Mouse (Mus musculus) intestine, embryonic 15.5 days (tissue): ENCODE measurements around the gene Cdh13. TPM values are rescaled to one million over a fixed set of nuclear protein-coding genes. Genes with fewer than 3 reads are reported as not detected.
A peak's percentile ranks its signal among the peaks of the same experiment; 100 is the strongest.

ENCODE experiments used
- ATAC-seq: fragments of 200-750 bp; cut with Nextera tagmentation; 2 replicates; pipeline ENCODE4 v1.8.0; 2017; ENCODE audit warnings: moderate TSS enrichment, moderate library complexity
- H3K27ac ChIP-seq: fragments of 300-500 bp; sonication (generic); 2 replicates; pipeline ENCODE4 v1.5.1; 2015; ENCODE audit warnings: mild to moderate bottlenecking, inconsistent platforms
- H3K27me3 ChIP-seq: fragments of 300-500 bp; sonication (generic); replicated peaks from 2 replicates; pipeline ENCODE4 v1.6.1; 2015; ENCODE audit warnings: inconsistent platforms
- H3K36me3 ChIP-seq: fragments of 300-500 bp; sonication (generic); 2 replicates; pipeline ENCODE4 v1.6.1; 2015; ENCODE audit warnings: inconsistent platforms
- H3K4me1 ChIP-seq: fragments of 300-500 bp; sonication (generic); replicated peaks from 2 replicates; pipeline ENCODE4 v1.6.1; 2015; ENCODE audit warnings: inconsistent platforms
- H3K4me2 ChIP-seq: fragments of 300-500 bp; sonication (generic); replicated peaks from 2 replicates; pipeline ENCODE4 v1.6.1; 2015; ENCODE audit warnings: mild to moderate bottlenecking, inconsistent platforms
- H3K4me3 ChIP-seq: fragments of 300-500 bp; sonication (generic); replicated peaks from 2 replicates; pipeline ENCODE4 v1.5.1; 2015; ENCODE audit warnings: inconsistent platforms
- H3K9ac ChIP-seq: fragments of 300-500 bp; sonication (generic); 2 replicates; pipeline ENCODE4 v1.6.1; 2015; ENCODE audit warnings: inconsistent platforms
- H3K9me3 ChIP-seq: fragments of 300-500 bp; sonication (generic); 2 replicates; pipeline ENCODE4 v1.6.1; 2016; ENCODE audit warnings: inconsistent platforms
- WGBS: fragments of 180-500 bp; shearing (Covaris S2); methylation state at CpG from one replicate; pipeline ENCODE4 v1.1.7; 2015; 5-methylcytosine and 5-hydroxymethylcytosine counted together
- polyA plus RNA-seq: library from polyadenylated mRNA; unstranded; fragments of >200 nt; fragmentation: Nextera tagmentation; extraction: Ambion mirVana; gene quantifications from 2 replicates; pipeline ENCODE4 v1.2.1, GENCODE M21; 2015

Cdh13 gene
- polyA plus RNA-seq, 1 experiment from 2014 or later = 6.5 TPM

DNA sequence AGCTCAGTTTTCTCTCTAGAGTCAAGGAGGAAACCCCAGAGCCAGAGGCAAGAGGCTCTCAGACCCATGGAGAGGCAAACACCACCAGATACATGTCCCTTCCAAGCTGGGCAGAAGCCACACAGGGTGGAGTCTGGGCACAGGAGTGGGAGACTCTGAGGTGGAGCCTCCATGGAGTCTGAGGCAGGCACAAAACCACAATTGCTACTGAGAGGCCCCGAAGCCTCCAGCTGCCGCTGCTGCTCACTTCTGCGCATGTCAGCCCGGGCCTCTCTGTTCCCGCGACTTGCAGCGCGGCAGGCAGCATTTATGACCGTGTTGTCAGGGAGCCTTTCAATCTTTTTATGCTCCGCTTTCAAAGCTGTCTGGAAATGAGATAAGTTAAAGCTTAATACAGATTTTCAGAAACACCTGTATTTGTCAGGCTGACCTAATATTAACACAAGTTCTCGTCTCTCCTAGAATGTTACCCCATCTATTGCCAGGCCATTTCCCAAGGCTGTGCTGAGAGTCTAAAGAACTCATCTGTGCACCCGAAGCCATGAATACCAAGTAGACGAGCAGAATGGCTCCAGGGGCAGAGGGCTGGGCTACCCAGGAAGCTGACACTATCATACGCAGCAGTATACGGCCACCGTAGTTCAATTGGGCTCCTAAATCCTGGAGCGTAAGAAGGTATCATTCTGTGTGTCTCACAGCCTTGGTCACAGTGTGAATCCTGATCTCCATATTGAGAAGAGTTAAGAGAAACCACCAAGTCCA lies 30.1 kb downstream of the Cdh13 start:
- no peaks in the 10 kb centered on the region for H3K4me1 ChIP-seq
- no peaks in the 10 kb centered on the region for H3K9me3 ChIP-seq
- H3K4me2 ChIP-seq = peak overlapping the region; percentile 19; the same call in 1 of the 2 replicates
- 53% methylated on average over 17 of the region's 17 CpGs for WGBS
- no peaks in the 10 kb centered on the region for H3K27me3 ChIP-seq
- no peak overlapping the region for H3K9ac ChIP-seq
- ATAC-seq = peak; percentile 55
- no peak overlapping the region for H3K27ac ChIP-seq
- no peak overlapping the region for H3K4me3 ChIP-seq
- H3K36me3 ChIP-seq = no peaks in the 10 kb centered on the region

DNA sequence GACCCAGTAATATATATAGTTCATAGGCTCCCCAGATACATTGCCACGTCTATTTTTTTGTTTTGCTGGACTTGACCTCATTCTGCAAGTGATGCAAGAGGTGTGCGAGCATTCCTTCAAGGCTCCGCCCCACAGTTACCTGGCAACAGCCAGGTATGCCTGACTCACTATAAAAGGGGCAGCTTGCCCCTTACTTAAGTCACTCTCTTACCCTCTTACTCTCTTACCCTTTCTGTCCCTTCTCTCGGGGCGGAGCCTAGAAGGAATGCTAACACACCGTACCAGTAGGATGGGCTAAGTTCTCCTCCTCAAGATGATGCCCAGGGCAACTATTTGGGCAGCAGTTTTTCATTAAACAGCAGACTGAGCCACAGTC lies 30.6 kb downstream of the Cdh13 start:
- Histone ChIP-seq H3K27me3 (no peaks in the 10 kb centered on the region), H3K4me1 (no peaks in the 10 kb centered on the region), H3K4me3 (no peak overlapping the region), H3K9ac (no peak overlapping the region), H3K9me3 (no peaks in the 10 kb centered on the region), H3K4me2 (0 out of 2 replicates have a peak overlapping the region, but pooled peaks have one; percentile 19), H3K27ac (no peak overlapping the region), H3K36me3 (no peaks in the 10 kb centered on the region)
- 68% methylated on average over 6 of the region's 6 CpGs for WGBS
- ATAC-seq = peak; percentile 41; the same call in 1 of the 2 replicates

- Histone ChIP-seq H3K36me3 (no peaks in the 10 kb centered on the region), H3K9ac (no peak overlapping the region), H3K9me3 (no peaks in the 10 kb centered on the region), H3K4me2 (no peak overlapping the region), H3K4me3 (no peak overlapping the region), H3K27me3 (no peaks in the 10 kb centered on the region), H3K4me1 (no peaks in the 10 kb centered on the region), H3K27ac (no peak overlapping the region)
- no peak for ATAC-seq
- 90% methylated on average over 7 of the region's 7 CpGs for WGBS
These were observed 31.4 kb downstream of the Cdh13 start for GRCm38 (mm10) chr8:118314932-118315331.

GRCm38 (mm10) chr8:118316440-118316839 lies 32.9 kb downstream of the Cdh13 start:
- 61% methylated on average over 12 of the region's 12 CpGs for WGBS
- Histone ChIP-seq H3K9ac (no peak overlapping the region), H3K27me3 (no peaks in the 10 kb centered on the region), H3K4me2 (no peak overlapping the region), H3K4me1 (no peaks in the 10 kb centered on the region), H3K36me3 (no peaks in the 10 kb centered on the region), H3K4me3 (no peak overlapping the region), H3K9me3 (no peaks in the 10 kb centered on the region), H3K27ac (no peak overlapping the region)
- ATAC-seq = no peak

DNA sequence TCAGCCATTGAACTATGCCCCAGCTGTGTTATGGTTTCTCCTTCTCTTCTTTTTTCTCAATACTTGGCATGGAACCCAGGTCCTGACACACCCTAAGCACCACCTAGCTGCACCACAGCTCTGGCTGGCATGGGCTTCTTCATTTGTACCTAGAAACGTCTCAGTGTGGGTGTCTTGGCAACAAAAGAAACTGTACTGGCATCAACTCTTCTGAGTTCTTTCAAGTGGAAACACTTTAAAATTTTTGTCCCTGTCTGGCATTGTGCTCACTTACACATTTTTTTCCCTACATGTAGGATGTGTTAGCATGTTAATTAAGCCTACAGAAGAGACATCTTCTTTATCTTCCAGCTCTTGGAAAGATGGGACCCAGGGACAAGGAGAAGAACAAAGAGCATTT lies 37.0 kb downstream of the Cdh13 start:
- H3K4me3 ChIP-seq = no peak overlapping the region
- no peaks in the 10 kb centered on the region for H3K36me3 ChIP-seq
- no peaks in the 10 kb centered on the region for H3K9me3 ChIP-seq
- H3K4me1 ChIP-seq = no peaks in the 10 kb centered on the region
- H3K9ac ChIP-seq = no peak overlapping the region
- H3K27ac ChIP-seq = no peak overlapping the region
- H3K4me2 ChIP-seq = no peak overlapping the region
- 69% methylated on average over 1 of the region's 1 CpGs for WGBS
- H3K27me3 ChIP-seq = no peaks in the 10 kb centered on the region
- no peak for ATAC-seq

DNA sequence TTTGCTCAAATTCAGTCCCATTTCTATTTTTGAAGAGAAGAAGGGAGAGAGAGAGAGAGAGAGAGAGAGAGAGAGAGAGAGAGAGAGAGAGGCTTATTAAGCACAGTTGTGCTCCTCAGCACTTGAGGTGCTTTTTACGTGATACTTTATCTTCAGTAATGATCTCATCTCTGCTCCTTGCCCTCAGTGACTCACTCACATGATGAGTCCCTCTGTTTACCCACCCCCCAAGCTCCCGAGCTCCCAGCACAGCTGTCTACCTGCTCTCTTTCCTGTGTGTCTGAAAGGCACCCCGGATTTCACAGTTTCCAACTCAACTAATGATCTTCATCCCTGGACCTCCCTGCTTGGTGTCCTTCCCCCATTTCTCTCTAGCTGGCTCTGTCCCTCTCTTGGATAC lies 39.9 kb downstream of the Cdh13 start:
- Histone ChIP-seq H3K27ac (no peak overlapping the region), H3K9me3 (no peaks in the 10 kb centered on the region), H3K27me3 (no peaks in the 10 kb centered on the region), H3K4me2 (no peak overlapping the region), H3K9ac (no peak overlapping the region), H3K4me3 (no peak overlapping the region), H3K4me1 (no peaks in the 10 kb centered on the region), H3K36me3 (no peaks in the 10 kb centered on the region)
- peak; percentile 84 for ATAC-seq
- 34% methylated on average over 3 of the region's 3 CpGs for WGBS

DNA sequence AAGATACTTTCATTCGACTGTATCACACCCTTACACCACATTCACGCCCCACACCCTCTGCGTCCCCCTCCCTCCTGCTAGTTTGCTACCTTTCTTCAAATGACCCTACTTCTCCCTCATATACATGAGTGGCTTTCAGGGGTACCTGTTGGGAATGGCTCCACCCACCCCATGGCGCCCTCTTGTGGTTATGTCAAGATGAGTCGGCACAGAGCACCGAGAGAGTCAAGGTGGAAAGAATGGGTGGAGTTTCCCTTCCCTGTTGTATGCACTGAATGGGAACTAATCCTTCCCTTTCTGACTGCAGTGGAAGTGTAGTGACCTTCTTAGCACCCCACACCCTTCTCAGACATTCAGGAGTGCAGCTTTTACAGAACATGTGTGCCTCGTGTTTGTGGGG lies 51.4 kb downstream of the Cdh13 start:
- no peak overlapping the region for H3K27ac ChIP-seq
- H3K4me1 ChIP-seq = no peaks in the 10 kb centered on the region
- ATAC-seq = no peak
- 76% methylated on average over 7 of the region's 7 CpGs for WGBS
- H3K9ac ChIP-seq = no peak overlapping the region
- no peak overlapping the region for H3K4me2 ChIP-seq
- no peaks in the 10 kb centered on the region for H3K27me3 ChIP-seq
- no peaks in the 10 kb centered on the region for H3K9me3 ChIP-seq
- H3K36me3 ChIP-seq = no peaks in the 10 kb centered on the region
- H3K4me3 ChIP-seq = no peak overlapping the region

DNA sequence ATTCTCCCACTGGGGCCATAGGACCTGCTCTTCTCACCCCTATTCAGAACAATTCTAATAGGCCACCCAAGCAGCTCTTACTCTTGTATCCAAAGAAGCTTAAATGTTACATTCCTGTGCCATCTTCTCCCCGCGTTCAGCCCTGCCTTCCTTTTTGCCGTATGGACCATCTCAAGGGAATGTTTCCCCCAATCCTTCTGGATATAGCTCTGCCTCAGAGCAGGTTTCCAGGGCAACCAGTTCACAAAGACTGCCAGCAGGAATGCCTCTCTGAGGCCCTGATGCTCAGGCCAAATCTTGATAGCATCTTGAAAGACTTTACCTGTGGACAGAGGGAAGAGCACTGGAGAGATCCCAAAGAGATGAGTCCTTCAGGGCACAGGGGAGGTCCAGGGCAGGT lies 56.2 kb downstream of the Cdh13 start:
- Histone ChIP-seq H3K27me3 (no peaks in the 10 kb centered on the region), H3K4me1 (no peaks in the 10 kb centered on the region), H3K9me3 (no peaks in the 10 kb centered on the region), H3K27ac (no peak overlapping the region), H3K9ac (no peak overlapping the region), H3K4me2 (no peak overlapping the region), H3K4me3 (no peak overlapping the region), H3K36me3 (no peaks in the 10 kb centered on the region)
- no peak for ATAC-seq
- 70% methylated on average over 3 of the region's 3 CpGs for WGBS

DNA sequence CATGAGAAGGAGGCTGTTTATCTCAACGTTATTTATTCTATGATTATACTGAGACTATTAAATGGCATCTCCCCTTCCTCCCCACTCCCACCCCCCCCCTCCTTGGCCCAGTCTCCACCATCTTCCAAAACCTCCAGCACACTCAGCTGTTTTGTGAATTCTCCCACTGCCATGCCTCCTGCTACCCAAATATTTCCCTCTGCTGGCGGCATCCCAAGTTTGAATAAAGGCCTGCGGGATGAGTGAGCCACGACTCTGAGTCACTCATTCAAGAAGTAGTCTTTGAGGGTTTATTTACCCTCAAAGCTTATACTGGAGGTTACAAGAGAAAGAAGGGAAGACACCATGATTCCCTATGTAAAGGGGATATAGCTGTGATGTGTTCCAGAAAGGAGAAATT lies 59.7 kb downstream of the Cdh13 start:
- Histone ChIP-seq H3K4me2 (no peak overlapping the region), H3K4me1 (no peaks in the 10 kb centered on the region), H3K27me3 (no peaks in the 10 kb centered on the region), H3K4me3 (no peak overlapping the region), H3K36me3 (no peaks in the 10 kb centered on the region), H3K9me3 (no peaks in the 10 kb centered on the region), H3K27ac (no peak overlapping the region), H3K9ac (no peak overlapping the region)
- no peak for ATAC-seq
- WGBS = 59% methylated on average over 4 of the region's 4 CpGs

DNA sequence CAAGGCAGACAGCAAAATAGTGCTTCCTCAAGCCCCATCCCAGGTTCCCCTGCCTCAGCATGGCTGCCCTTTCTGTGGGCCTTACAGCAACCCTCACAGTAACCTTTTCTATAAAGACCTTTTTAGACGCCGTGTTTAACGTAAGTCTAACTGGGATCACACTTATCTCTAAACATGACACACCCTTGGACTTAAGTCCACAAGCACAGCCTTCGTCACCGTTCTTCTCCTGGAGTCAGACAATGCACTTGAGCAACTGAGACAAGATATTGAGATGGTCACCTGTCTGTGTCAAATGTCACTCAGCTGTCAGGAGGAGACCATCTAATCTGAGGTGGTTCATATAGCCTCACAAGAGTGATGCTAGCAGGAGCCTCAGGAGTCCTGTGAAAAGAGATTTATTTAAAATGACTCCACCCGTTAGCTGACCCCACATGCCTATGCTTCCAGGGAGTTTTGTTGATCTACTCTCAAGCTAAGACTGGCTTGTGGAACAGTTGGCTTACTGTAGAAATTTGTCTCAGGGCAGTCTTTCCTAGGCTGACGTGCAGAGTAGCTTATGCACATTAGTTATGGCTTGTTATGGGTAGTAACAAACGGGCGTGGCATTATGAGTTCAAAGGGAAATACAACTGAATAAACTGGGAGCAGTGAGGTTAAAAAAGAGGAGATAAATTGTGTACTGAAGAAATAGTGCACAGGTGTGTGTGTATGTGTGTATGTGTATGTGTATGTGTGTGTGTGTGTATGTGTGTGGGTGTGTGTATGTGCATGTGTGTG lies 65.4 kb downstream of the Cdh13 start:
- H3K27ac ChIP-seq = no peak overlapping the region
- H3K36me3 ChIP-seq = no peaks in the 10 kb centered on the region
- ATAC-seq = peak; percentile 76
- WGBS = 65% methylated on average over 9 of the region's 9 CpGs
- H3K9me3 ChIP-seq = no peaks in the 10 kb centered on the region
- no peak overlapping the region for H3K9ac ChIP-seq
- no peaks in the 10 kb centered on the region for H3K4me1 ChIP-seq
- H3K4me3 ChIP-seq = no peak overlapping the region
- no peaks in the 10 kb centered on the region for H3K27me3 ChIP-seq
- no peak overlapping the region for H3K4me2 ChIP-seq

GRCm38 (mm10) chr8:118350136-118350535 lies 66.6 kb downstream of the Cdh13 start:
- H3K4me2 ChIP-seq = no peak overlapping the region
- no peaks in the 10 kb centered on the region for H3K27me3 ChIP-seq
- no peak overlapping the region for H3K27ac ChIP-seq
- H3K4me3 ChIP-seq = no peak overlapping the region
- WGBS = 77% methylated on average over 7 of the region's 7 CpGs
- no peaks in the 10 kb centered on the region for H3K4me1 ChIP-seq
- no peaks in the 10 kb centered on the region for H3K9me3 ChIP-seq
- no peaks in the 10 kb centered on the region for H3K36me3 ChIP-seq
- ATAC-seq = no peak
- H3K9ac ChIP-seq = no peak overlapping the region

GRCm38 (mm10) chr8:118353022-118353421 lies 69.5 kb downstream of the Cdh13 start:
- Histone ChIP-seq H3K27ac (no peak overlapping the region), H3K4me2 (no peak overlapping the region), H3K4me3 (no peak overlapping the region), H3K27me3 (no peaks in the 10 kb centered on the region), H3K9ac (no peak overlapping the region), H3K4me1 (no peaks in the 10 kb centered on the region), H3K9me3 (no peaks in the 10 kb centered on the region), H3K36me3 (no peaks in the 10 kb centered on the region)
- ATAC-seq = no peak
- WGBS = 75% methylated on average over 4 of the region's 4 CpGs

GRCm38 (mm10) chr8:118357067-118357466 lies 73.5 kb downstream of the Cdh13 start:
- H3K27me3 ChIP-seq = no peaks in the 10 kb centered on the region
- no peaks in the 10 kb centered on the region for H3K4me1 ChIP-seq
- no peak for ATAC-seq
- H3K36me3 ChIP-seq = no peaks in the 10 kb centered on the region
- 89% methylated on average over 5 of the region's 5 CpGs for WGBS
- no peak overlapping the region for H3K4me2 ChIP-seq
- H3K27ac ChIP-seq = no peak overlapping the region
- no peak overlapping the region for H3K9ac ChIP-seq
- H3K9me3 ChIP-seq = no peaks in the 10 kb centered on the region
- no peak overlapping the region for H3K4me3 ChIP-seq
